Mouse (Mus musculus): ENCODE measurements at regions not wholly inside any gene's neighbourhood (a gene's known extent, or its start where the extent isn't known, plus 50 kb on each side); places are given as distances from the start of the nearest gene placed in this dataset.

DNA sequence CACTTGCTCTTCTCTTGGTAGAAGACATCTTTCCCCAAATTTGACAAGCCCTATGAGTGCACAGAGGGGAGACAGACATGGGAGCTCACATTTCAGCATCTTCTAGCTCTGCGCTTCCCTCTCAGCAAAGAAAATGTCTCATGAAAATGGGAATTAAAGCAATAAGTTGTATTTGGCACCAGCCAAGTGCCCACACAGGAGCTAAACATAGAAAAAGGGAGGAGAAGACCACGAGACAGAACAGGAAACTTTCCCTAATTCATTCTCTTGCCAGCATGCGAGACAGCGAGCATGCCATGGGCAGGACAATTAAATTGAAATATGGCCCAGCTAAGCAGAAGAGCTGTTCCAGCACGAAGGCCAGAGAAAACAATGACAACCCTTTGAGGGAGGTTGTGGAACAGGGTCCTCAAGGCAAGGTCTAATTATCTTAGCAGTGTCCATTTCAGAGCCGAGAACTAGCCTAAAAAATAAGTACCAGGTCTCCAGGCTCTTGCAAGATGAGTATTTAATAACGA lies 444.7 kb downstream of the 1810013L24Rik start:
- Histone ChIP-seq H3K36me3 (no peaks in the 10 kb centered on the region), H3K9me3 (no peaks in the 10 kb centered on the region), H3K4me1 (no peaks in the 10 kb centered on the region), H3K9ac (no peak overlapping the region), H3K4me2 (no peak overlapping the region), H3K4me3 (no peak overlapping the region), H3K27ac (no peak overlapping the region), H3K27me3 (no peaks in the 10 kb centered on the region)
- ATAC-seq (ENCODE audit: borderline replicate concordance, extremely low read depth, low FRiP score, low TSS enrichment): no peak
- WGBS: 71% methylated on average over 7 of the region's 7 CpGs

DNA sequence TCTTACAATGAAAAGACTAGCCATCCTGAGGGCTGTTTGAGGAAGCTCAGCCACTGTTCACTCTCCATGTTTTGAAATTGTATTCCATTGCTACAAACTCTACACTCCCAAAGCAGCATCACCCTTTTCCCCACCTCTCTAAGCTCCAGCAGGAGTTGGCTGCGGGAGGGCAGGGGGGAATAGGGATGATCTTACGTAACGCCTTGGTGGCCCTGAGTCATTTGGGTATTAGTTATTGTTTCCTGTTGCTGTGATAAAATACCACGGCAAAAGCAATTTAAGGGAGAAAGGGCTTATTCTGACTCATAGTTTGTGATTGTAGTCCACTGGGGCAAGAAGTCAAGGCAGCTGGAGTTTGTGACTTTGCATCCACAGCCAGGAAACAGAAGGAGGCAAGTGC lies 445.5 kb downstream of the 1810013L24Rik start:
- no peak overlapping the region for H3K27ac ChIP-seq
- 76% methylated on average over 4 of the region's 4 CpGs for WGBS
- H3K4me1 ChIP-seq: no peaks in the 10 kb centered on the region
- no peaks in the 10 kb centered on the region for H3K9me3 ChIP-seq
- no peak for ATAC-seq (ENCODE audit: borderline replicate concordance, extremely low read depth, low FRiP score, low TSS enrichment)
- H3K9ac ChIP-seq: no peak overlapping the region
- H3K36me3 ChIP-seq: no peaks in the 10 kb centered on the region
- H3K27me3 ChIP-seq: no peaks in the 10 kb centered on the region
- no peak overlapping the region for H3K4me3 ChIP-seq
- H3K4me2 ChIP-seq: no peak overlapping the region

DNA sequence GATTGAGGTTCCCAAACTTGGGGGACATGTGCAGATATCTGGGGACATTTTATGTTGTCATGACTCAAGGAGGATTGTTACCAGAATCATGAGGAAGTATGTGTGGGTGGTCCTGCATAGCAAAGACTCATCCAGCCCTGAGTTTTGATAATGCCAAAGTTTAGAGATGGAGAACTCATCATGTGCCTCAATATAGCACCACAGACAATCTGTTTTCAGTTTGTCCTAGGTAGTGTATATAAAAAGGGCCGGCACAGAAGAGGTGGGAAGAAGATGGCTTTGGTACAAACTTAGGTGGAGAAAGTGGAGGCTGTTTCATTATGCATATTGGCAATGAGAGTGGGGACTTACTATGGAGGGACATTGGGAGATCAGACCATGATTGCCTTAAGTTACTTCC lies 447.2 kb downstream of the 1810013L24Rik start:
- no peak overlapping the region for H3K4me2 ChIP-seq
- H3K36me3 ChIP-seq: no peaks in the 10 kb centered on the region
- H3K4me3 ChIP-seq: no peak overlapping the region
- H3K27me3 ChIP-seq: no peaks in the 10 kb centered on the region
- H3K27ac ChIP-seq: no peak overlapping the region
- WGBS: 68% methylated on average over 1 of the region's 1 CpGs
- ATAC-seq (ENCODE audit: borderline replicate concordance, extremely low read depth, low FRiP score, low TSS enrichment): no peak
- no peaks in the 10 kb centered on the region for H3K9me3 ChIP-seq
- H3K4me1 ChIP-seq: no peaks in the 10 kb centered on the region
- no peak overlapping the region for H3K9ac ChIP-seq

DNA sequence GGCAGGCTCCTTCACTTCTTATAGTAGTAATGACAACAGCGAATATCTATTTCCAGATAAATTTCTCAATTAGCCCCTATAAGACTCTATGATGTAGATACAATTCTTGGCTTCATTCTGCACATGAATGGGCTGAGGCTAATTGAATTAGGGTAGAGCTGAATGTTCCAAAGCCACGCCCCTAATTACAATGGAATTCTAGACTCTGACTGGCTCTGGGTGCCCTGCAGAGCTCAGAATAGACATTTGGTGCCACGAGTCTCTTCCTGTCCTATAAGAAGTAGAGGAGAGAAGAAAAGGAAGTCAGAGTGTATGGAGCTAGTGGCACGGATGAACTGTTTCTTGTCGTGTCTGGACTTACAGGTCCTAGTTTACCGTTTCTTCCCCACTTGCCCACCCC lies 449.8 kb downstream of the 1810013L24Rik start:
- Histone ChIP-seq H3K4me1 (no peaks in the 10 kb centered on the region), H3K4me3 (no peak overlapping the region), H3K4me2 (no peak overlapping the region), H3K9me3 (no peaks in the 10 kb centered on the region), H3K27ac (no peak overlapping the region), H3K27me3 (no peaks in the 10 kb centered on the region), H3K36me3 (no peaks in the 10 kb centered on the region), H3K9ac (no peak overlapping the region)
- ATAC-seq (ENCODE audit: borderline replicate concordance, extremely low read depth, low FRiP score, low TSS enrichment): no peak
- 81% methylated on average over 6 of the region's 6 CpGs for WGBS

DNA sequence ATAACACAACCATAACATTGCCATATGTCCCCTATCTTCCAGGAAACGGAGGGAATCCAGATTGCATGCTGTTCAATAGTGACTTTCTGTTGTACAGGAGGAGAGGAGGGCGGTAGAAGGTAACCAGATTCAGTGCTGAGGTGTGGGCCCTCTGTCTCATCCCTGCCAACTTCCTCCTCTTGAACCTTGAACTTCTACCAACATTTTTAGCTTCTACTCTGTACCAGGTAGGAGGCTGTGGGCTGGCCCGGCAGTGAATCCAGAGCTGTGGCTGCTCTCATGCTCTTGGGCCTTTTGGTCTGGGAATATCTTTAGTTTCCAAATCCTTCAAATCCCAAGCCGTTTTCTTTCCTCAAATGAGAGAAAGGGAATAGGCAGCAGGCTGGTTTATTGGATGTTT lies 450.5 kb downstream of the 1810013L24Rik start:
- Histone ChIP-seq H3K27me3 (no peaks in the 10 kb centered on the region), H3K4me3 (no peak overlapping the region), H3K36me3 (no peaks in the 10 kb centered on the region), H3K9ac (no peak overlapping the region), H3K4me1 (no peaks in the 10 kb centered on the region), H3K9me3 (no peaks in the 10 kb centered on the region), H3K27ac (no peak overlapping the region), H3K4me2 (no peak overlapping the region)
- WGBS: 67% methylated on average over 4 of the region's 4 CpGs
- no peak for ATAC-seq (ENCODE audit: borderline replicate concordance, extremely low read depth, low FRiP score, low TSS enrichment)

DNA sequence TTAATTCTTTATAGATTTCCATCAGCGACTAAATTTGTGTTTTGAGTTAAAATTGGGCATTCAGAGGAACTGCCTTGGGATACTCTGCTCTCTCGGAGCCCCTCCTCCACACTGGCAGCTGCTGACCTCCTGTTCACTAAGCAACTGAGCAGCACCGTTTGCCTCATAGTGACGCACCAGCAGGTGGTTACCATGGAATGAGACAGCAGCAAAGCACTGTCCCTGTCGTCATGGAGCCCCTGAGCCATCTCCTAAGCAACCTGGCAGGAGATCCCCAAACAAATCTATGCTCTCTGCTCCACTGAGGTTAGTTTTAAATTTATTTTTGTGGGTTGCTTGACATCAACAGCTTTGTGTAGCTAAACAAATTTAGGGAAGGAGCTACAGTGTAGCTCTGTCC lies 451.0 kb downstream of the 1810013L24Rik start:
- Histone ChIP-seq H3K9ac (no peak overlapping the region), H3K9me3 (no peaks in the 10 kb centered on the region), H3K4me3 (no peak overlapping the region), H3K36me3 (no peaks in the 10 kb centered on the region), H3K4me1 (no peaks in the 10 kb centered on the region), H3K27me3 (no peaks in the 10 kb centered on the region), H3K4me2 (no peak overlapping the region), H3K27ac (no peak overlapping the region)
- WGBS: 5% methylated on average over 5 of the region's 5 CpGs
- no peak for ATAC-seq (ENCODE audit: borderline replicate concordance, extremely low read depth, low FRiP score, low TSS enrichment)

DNA sequence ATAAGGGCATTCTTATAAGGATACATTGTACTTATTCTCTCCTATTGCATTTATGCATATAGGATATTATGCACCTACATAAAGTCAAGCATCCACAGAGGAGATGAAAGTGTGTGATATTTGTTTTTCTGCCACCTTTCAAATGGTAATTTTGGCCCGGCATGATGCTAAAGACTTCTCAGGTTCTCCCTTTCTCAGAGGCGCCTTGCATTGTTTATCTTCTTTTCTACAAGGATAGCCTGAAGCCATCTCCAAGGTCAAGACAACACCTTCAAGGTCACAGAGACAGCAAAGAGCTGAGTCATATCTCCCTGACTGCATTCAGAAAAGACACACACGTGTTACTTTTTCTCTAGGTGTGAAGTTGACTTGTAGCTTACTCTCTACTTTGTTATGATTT lies 454.5 kb downstream of the 1810013L24Rik start:
- WGBS: 33% methylated on average over 3 of the region's 3 CpGs
- Histone ChIP-seq H3K27me3 (no peaks in the 10 kb centered on the region), H3K27ac (no peak overlapping the region), H3K9me3 (no peaks in the 10 kb centered on the region), H3K4me1 (no peaks in the 10 kb centered on the region), H3K4me2 (no peak overlapping the region), H3K4me3 (no peak overlapping the region), H3K36me3 (no peaks in the 10 kb centered on the region), H3K9ac (no peak overlapping the region)
- ATAC-seq (ENCODE audit: borderline replicate concordance, extremely low read depth, low FRiP score, low TSS enrichment): no peak

DNA sequence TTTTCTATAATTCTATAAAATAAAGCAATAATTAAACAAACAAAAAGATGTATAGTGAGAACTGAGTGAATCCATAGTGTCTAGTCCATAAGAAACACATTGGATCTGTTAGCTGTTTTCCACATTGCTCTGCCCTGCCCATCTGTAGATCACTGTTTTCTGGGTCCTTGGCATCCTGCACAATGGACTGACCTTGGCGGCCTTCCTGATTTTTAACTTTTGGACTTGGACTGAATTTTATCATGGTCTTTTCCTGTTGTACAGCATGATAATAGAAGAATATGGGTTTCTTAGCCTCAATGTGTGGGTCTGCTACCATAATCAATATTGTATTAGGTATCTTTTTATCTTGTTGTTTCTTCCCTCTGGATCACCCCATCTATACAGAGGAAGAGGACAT lies 456.0 kb downstream of the 1810013L24Rik start:
- Histone ChIP-seq H3K27me3 (no peaks in the 10 kb centered on the region), H3K4me3 (no peak overlapping the region), H3K36me3 (no peaks in the 10 kb centered on the region), H3K27ac (no peak overlapping the region), H3K9me3 (no peaks in the 10 kb centered on the region), H3K9ac (no peak overlapping the region), H3K4me1 (no peaks in the 10 kb centered on the region), H3K4me2 (no peak overlapping the region)
- 91% methylated on average over 1 of the region's 1 CpGs for WGBS
- no peak for ATAC-seq (ENCODE audit: borderline replicate concordance, extremely low read depth, low FRiP score, low TSS enrichment)

DNA sequence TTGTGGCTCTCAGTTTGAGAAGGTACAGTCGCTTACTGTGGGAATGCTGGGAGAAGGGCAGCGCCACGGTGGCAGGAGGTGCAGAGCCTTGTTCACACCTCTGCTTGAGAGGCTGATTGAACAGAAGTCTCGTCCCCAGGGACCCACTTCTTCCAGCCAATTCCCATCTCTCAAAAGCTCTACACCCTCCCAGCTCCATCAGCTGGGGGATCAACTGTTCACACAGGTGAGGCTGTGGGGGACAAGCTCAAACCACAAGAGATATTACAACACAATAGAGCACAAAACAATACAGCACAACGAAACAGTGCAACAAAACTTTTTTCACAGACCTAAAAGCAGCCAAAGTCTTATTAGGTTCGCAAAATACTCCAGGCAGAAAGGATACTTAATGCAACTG lies 457.7 kb downstream of the 1810013L24Rik start:
- no peak for ATAC-seq (ENCODE audit: borderline replicate concordance, extremely low read depth, low FRiP score, low TSS enrichment)
- no peaks in the 10 kb centered on the region for H3K36me3 ChIP-seq
- no peak overlapping the region for H3K4me3 ChIP-seq
- no peak overlapping the region for H3K9ac ChIP-seq
- WGBS: 70% methylated on average over 6 of the region's 6 CpGs
- H3K4me2 ChIP-seq: no peak overlapping the region
- H3K27ac ChIP-seq: no peak overlapping the region
- no peaks in the 10 kb centered on the region for H3K27me3 ChIP-seq
- H3K9me3 ChIP-seq: no peaks in the 10 kb centered on the region
- H3K4me1 ChIP-seq: no peaks in the 10 kb centered on the region

DNA sequence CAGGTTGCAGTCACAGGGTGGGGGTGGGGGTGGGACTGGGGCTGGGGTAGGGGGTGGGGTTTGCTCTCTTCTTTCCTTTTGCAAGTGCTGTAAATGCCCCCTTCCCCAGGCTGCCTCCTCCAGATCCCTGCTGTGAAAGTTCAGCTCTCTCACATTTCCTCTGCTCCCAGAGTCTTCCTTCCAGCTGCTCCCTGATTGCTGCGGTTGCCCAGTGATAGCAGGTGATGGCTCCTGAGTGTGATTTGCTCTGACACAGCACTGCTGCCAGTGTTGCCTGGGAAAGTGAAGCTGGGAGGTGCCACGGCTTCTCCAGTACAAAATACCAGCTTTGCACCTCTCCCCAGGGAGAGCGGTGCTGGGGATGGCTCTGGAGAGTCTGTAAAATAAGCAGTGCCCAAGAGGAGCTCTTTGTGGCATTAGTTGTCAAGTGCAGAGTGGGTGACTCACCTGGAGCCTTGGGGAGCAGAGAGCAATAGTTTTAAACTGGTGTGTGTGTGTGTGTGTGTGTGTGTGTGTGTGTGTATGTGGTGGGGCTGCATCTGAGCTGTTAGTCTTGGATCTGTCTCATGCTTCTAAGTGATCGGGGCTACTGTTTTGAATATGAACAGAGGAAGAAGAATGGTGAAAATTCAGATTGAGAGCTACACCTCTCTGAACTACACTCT lies 461.6 kb downstream of the 1810013L24Rik start:
- no peak for ATAC-seq (ENCODE audit: borderline replicate concordance, extremely low read depth, low FRiP score, low TSS enrichment)
- Histone ChIP-seq H3K4me3 (no peak overlapping the region), H3K9me3 (no peaks in the 10 kb centered on the region), H3K27me3 (no peaks in the 10 kb centered on the region), H3K36me3 (no peaks in the 10 kb centered on the region), H3K9ac (no peak overlapping the region), H3K27ac (no peak overlapping the region), H3K4me1 (no peaks in the 10 kb centered on the region), H3K4me2 (no peak overlapping the region)
- 52% methylated on average over 4 of the region's 4 CpGs for WGBS

DNA sequence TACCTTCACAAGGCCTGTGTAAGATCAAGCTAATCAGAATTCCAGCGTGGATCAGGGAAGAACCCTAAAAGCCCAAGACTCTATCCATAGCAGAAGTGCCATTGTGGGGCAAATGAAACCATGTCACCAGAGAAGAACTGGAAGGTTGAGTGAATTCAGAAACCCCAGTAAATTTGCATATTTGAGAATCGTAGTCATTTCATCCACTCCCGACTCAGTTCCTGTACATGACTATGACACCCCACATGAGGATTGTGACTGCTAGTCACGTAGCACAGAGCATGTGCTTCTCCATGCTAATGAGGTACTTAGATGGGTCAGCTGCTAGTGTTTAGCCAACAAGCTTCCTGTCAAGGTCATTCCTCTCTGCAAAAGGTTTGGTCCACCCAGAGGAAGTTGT lies 473.2 kb downstream of the 1810013L24Rik start:
- Histone ChIP-seq H3K9ac (no peak overlapping the region), H3K27ac (no peak overlapping the region), H3K9me3 (no peaks in the 10 kb centered on the region), H3K27me3 (no peaks in the 10 kb centered on the region), H3K36me3 (no peaks in the 10 kb centered on the region), H3K4me3 (no peak overlapping the region), H3K4me1 (no peaks in the 10 kb centered on the region), H3K4me2 (no peak overlapping the region)
- ATAC-seq (ENCODE audit: borderline replicate concordance, extremely low read depth, low FRiP score, low TSS enrichment): no peak
- 71% methylated on average over 4 of the region's 4 CpGs for WGBS

DNA sequence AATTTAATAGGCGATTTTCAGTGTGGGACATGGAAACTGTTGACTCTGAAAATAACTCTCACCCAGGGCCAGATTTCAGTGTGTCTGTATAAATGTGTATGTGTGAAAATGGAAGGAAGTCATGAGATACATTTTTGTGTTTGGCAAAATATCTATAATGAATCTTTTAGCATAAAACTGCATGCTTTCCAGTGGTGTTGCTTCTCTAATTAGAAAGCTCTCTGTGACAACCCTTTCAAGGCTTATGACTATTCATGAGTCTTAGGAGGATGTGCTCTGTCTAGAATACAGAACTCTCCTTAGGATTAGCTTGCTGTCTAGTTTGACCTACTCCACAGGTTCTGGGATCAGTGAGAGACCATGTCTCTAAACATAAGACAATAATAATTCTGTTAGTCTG lies 474.2 kb downstream of the 1810013L24Rik start:
- Histone ChIP-seq H3K4me3 (no peak overlapping the region), H3K27me3 (no peaks in the 10 kb centered on the region), H3K9me3 (no peaks in the 10 kb centered on the region), H3K4me1 (no peaks in the 10 kb centered on the region), H3K4me2 (no peak overlapping the region), H3K27ac (no peak overlapping the region), H3K9ac (no peak overlapping the region), H3K36me3 (no peaks in the 10 kb centered on the region)
- 89% methylated on average over 1 of the region's 1 CpGs for WGBS
- ATAC-seq (ENCODE audit: borderline replicate concordance, extremely low read depth, low FRiP score, low TSS enrichment): no peak

DNA sequence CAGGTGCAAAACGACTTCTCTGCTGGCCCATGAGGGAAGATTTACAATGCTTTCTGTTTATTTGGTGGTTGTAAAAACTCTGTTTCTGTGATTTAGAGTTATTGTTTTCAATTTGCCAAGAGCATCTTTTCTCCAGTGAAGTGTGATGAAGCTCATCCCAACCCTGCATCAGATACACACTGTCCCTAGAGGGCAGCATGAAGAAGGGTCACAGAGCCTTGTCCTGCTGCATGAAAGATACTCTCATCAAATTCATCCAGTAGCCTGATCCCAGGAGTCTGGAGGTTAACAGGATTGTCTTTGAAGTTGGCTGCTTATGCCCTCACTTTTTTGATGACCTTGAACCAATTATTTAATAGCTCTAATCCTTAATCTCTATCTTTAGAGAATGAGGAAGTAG lies 480.8 kb downstream of the 1810013L24Rik start:
- 38% methylated on average over 1 of the region's 1 CpGs for WGBS
- Histone ChIP-seq H3K36me3 (no peaks in the 10 kb centered on the region), H3K27ac (no peak overlapping the region), H3K4me3 (no peak overlapping the region), H3K27me3 (no peaks in the 10 kb centered on the region), H3K9me3 (no peaks in the 10 kb centered on the region), H3K4me2 (no peak overlapping the region), H3K9ac (no peak overlapping the region), H3K4me1 (no peaks in the 10 kb centered on the region)
- no peak for ATAC-seq (ENCODE audit: borderline replicate concordance, extremely low read depth, low FRiP score, low TSS enrichment)
